Mouse (Mus musculus) heart, embryonic 15.5 days (tissue): ENCODE results near the gene Ppm1n. TPM values are rescaled to one million over a fixed set of nuclear protein-coding genes. Genes with fewer than 3 reads are reported as not detected.

Experiments
- ATAC-seq: fragments of 200-750 bp; cut with Nextera tagmentation; replicated peaks from 2 replicates; pipeline ENCODE4 v1.8.0; 2017; ENCODE audit warnings: low read depth, moderate TSS enrichment; ENCODE audit not compliant: insufficient number of reproducible peaks, insufficient read depth, low FRiP score
- H3K27ac ChIP-seq: fragments of 300-500 bp; sonication (generic); 2 replicates; pipeline ENCODE4 v1.5.1; 2015; ENCODE audit warnings: mild to moderate bottlenecking, inconsistent platforms
- H3K27me3 ChIP-seq: fragments of 300-500 bp; sonication (generic); 2 replicates; pipeline ENCODE4 v1.6.1; 2015; ENCODE audit warnings: inconsistent platforms
- H3K36me3 ChIP-seq: fragments of 300-500 bp; sonication (generic); 2 replicates; pipeline ENCODE4 v1.6.1; 2015; ENCODE audit warnings: mild to moderate bottlenecking, inconsistent platforms
- H3K4me1 ChIP-seq: fragments of 300-500 bp; sonication (generic); replicated peaks from 2 replicates; pipeline ENCODE4 v1.6.1; 2015; ENCODE audit warnings: inconsistent platforms
- H3K4me2 ChIP-seq: fragments of 300-500 bp; sonication (generic); 2 replicates; pipeline ENCODE4 v1.6.1; 2015; ENCODE audit warnings: inconsistent platforms, mild to moderate bottlenecking, moderate library complexity
- H3K4me3 ChIP-seq: fragments of 300-500 bp; sonication (generic); 2 replicates; pipeline ENCODE4 v1.5.1; 2015; ENCODE audit warnings: mild to moderate bottlenecking, inconsistent platforms
- H3K9ac ChIP-seq: fragments of 300-500 bp; sonication (generic); 2 replicates; pipeline ENCODE4 v1.6.1; 2015; ENCODE audit warnings: mild to moderate bottlenecking, inconsistent platforms
- H3K9me3 ChIP-seq: fragments of 300-500 bp; sonication (generic); replicated peaks from 2 replicates; pipeline ENCODE4 v1.6.1; 2016; ENCODE audit warnings: inconsistent platforms
- whole genome bisulfite sequencing: fragments of 180-500 bp; shearing (Covaris S2); methylation state at CpG from one replicate; pipeline ENCODE4 v1.1.7; 2015; ENCODE audit warnings: mixed read lengths; 5-methylcytosine and 5-hydroxymethylcytosine counted together
- polyA plus RNA-seq: library from polyadenylated mRNA; unstranded; fragments of >200 nt; fragmentation: Nextera tagmentation; extraction: Ambion mirVana; gene quantifications from 2 replicates; pipeline ENCODE4 v1.2.1, GENCODE M21; 2015

Ppm1n gene
- polyA plus RNA-seq, 1 experiment from 2014 or later = 0.16 TPM

DNA sequence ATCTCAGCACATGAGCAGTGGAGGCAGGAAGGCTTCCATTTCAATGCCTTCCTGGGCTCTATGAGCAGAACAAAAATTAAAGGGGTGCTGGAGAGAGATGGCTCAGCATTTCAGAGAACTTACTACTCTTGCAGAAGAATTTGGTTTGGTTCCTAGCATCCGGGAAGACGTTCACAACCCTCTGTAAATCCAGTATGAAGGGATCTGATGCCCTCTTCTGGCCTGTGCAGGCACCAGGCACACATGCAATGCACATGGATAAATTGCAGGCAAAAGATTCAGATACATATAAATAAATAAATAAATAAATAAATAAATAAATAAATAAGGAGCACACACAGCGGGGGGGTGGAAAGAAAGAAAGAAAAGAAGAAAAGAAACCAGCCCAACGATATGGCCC, 3.6 kb downstream of the Ppm1n start:
- H3K27ac ChIP-seq = no peak overlapping the region
- no peak for ATAC-seq
- no peaks in the 10 kb centered on the region for H3K9me3 ChIP-seq
- H3K27me3 ChIP-seq = peaks cover 41% of the 10 kb centered on the region
- H3K4me2 ChIP-seq = no peak overlapping the region
- no peaks in the 10 kb centered on the region for H3K36me3 ChIP-seq
- peaks cover 14% of the 10 kb centered on the region for H3K4me1 ChIP-seq
- no peak overlapping the region for H3K9ac ChIP-seq
- H3K4me3 ChIP-seq = no peak overlapping the region
- WGBS = 49% methylated on average over 4 of the region's 4 CpGs

DNA sequence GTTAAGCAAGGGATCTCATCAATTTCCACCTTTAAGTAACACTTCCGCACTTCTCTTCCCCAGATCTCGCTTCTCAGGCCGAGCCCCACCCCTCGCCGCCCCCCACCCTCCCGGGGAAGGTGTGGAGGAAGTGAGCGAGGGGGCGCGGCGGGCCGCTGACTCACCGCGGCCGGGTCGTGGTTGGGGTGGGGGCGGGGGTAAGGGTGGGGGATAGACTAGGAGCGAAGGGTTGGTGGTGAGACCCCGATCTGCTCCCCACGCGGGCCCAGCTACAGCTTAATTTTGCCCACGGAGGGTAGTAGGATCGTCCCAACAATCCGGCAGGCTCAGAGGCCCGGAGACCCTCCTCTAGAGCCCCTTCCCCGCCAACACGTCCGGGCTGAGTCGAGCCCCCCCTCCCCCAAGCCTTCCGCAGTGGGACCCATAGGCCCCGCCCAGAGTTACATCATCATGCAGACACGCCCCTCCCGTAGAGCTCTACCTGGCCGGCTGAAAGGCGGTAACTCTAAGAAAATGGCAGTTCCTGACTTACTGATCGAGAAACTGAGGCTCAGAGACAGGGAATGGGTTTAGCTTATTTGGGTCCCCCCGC, 7.6 kb downstream of the Ppm1n start:
- peak overlapping the region; percentile 95 for H3K4me3 ChIP-seq
- peak overlapping the region; percentile 94 for H3K27ac ChIP-seq
- H3K9me3 ChIP-seq = no peaks in the 10 kb centered on the region
- peak overlapping the region; percentile 93 for H3K4me2 ChIP-seq
- peaks cover 1% of the 10 kb centered on the region; the same call in 1 of the 2 replicates for H3K27me3 ChIP-seq
- ATAC-seq = peak; percentile 45
- H3K9ac ChIP-seq = peak overlapping the region; percentile 94
- H3K4me1 ChIP-seq = peaks cover 34% of the 10 kb centered on the region
- peaks cover 6% of the 10 kb centered on the region; the same call in 1 of the 2 replicates for H3K36me3 ChIP-seq
- WGBS = under 1% methylated on average over 36 of the region's 36 CpGs

DNA sequence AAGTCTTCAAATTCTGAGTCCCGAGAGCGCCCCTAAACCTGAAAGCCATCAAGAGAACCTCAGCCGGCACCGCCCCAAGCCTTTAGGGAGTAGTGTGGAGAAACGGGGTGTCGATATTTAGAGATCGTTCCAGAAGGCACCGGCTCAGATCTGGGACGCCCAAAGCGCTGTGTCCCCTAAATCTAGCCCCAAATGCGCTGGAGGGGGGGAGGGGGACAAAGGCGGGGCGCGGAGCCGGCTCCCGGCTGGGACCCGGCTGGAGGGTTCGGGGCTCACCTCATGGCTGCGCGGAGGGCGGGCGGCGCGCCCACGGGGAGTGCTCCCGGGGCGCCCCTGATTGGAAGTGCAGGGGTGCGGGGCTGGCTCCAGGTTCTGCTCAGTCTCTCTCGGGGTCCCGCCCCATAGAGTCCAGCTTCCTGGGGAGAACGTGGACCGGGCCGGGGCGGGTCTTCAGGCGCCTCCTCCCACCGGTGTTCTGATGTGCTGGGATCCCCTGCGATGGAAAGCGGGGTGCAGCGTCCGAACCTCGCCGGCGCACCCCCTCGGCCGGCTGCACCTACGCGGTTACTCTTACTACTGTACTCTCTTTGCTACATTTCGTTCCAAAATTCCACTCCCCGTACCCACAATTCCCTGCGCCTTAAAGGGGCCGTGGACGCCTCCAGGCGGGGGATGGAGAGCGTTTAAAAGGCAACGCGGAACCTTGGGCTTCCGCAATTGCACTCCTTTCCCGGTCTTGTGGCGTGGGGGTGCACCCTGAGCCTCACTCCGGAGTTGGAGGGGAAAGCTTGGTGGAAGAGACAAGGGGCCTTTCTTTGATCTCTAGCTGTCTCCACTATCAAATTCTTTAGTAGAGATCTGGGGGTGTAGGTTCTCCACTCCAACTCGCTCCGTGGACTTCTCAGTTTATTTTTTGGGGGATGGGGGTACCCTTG, 8.4 kb downstream of the Ppm1n start, which contains the start of gene Vasp:
Vasp (minus strand) TSS at position 580 of the 935 bp plus-strand sequence.
- ATAC-seq = peak; percentile 62
- Histone ChIP-seq H3K4me1 (peaks cover 41% of the 10 kb centered on the region), H3K9me3 (no peaks in the 10 kb centered on the region), H3K27me3 (no peaks in the 10 kb centered on the region), H3K27ac (peak within 1 kb of the TSS; percentile 94), H3K4me3 (peak within 1 kb of the TSS; percentile 95), H3K9ac (peak within 1 kb of the TSS; percentile 94), H3K36me3 (peaks cover 6% of the 10 kb centered on the region; the same call in 1 of the 2 replicates), H3K4me2 (peak within 1 kb of the TSS; percentile 93)
- under 1% methylated on average over 62 of the region's 62 CpGs for WGBS

DNA sequence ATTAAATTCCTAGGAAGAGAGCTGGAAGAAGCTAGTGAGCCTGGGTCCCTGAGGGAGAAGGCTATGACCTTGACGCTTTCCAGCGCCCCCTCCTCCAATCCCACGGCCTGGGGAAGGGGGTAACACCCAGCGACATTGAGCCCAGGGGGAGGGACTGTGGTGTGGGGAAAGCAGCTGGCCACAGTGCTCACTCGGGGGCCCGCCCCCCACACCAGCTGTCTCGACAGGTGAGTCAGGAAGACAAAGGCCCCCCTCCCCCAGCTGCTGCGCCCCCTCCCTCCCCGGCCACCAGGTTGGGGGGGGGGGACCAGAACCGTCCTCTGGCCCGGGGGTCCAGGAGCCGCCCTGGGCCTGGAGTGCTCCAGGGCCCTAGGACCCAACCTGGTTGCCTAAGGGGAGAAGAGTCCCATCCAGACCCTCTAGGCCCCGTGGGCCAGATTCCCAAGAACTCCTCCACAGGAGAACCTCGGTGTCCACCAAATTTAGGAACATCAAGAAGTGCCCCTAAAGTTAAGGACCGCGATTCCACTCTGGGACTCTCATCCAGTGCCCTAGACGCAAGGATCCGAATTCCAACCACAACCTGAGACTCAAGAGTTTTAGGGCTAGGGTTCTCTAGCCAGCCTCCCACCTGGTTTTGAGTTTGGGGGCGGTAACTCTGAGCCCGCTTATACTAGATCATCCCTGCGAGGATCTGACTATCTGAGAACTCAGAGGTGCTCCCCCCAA, 9.2 kb downstream of the Ppm1n start:
- 1% methylated on average over 19 of the region's 21 CpGs for WGBS
- no peaks in the 10 kb centered on the region for H3K27me3 ChIP-seq
- no peak for ATAC-seq
- peak overlapping the region; percentile 95 for H3K4me3 ChIP-seq
- no peaks in the 10 kb centered on the region for H3K9me3 ChIP-seq
- peak overlapping the region; percentile 94 for H3K27ac ChIP-seq
- peaks cover 6% of the 10 kb centered on the region; the same call in 1 of the 2 replicates for H3K36me3 ChIP-seq
- peak overlapping the region; percentile 93 for H3K4me2 ChIP-seq
- peak overlapping the region; percentile 94 for H3K9ac ChIP-seq
- peaks cover 50% of the 10 kb centered on the region for H3K4me1 ChIP-seq

DNA sequence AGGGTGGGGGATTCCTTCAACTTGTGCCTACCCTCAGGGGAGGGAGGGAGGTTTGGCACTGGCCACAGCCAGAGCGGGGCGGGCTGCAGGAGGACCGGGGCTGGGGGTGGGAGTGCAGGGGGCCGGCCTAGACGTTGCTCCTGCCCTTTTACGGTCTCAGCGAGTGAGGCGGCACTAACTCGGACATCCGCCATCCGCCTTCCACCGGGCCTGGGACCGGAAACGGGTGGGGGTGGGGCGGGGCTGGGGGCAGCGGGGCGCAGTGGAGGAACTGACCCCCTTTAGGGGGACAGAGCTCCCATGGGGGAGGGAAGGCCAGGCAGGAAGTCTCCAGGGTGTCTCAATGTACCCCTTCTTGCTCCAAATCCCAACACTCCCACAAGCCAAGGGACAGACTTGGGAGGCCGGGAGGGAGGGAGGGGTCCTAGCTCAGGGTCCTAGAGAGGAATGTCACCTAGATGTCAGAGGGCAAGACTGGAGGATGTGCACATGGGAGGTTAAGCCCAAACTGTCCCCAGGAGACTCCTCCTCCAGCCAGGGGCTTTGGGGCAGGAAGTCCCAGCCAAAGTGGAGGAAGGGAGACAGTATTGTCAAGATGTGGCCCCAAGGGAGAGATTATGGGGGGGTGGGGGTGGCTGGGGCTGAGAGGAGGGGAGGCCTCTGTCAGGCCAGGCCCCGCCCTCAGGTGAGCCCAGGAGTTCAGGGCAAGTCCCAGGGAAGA, 10.0 kb downstream of the Ppm1n start:
- peaks cover 7% of the 10 kb centered on the region for H3K36me3 ChIP-seq
- no peaks in the 10 kb centered on the region for H3K9me3 ChIP-seq
- H3K27ac ChIP-seq = peak overlapping the region; percentile 94
- under 1% methylated on average over 18 of the region's 19 CpGs for WGBS
- H3K4me1 ChIP-seq = peaks cover 58% of the 10 kb centered on the region
- peak overlapping the region; percentile 94 for H3K9ac ChIP-seq
- H3K4me3 ChIP-seq = peak overlapping the region; percentile 95
- ATAC-seq = peak; percentile 69
- H3K27me3 ChIP-seq = no peaks in the 10 kb centered on the region
- peak overlapping the region; percentile 93 for H3K4me2 ChIP-seq

DNA sequence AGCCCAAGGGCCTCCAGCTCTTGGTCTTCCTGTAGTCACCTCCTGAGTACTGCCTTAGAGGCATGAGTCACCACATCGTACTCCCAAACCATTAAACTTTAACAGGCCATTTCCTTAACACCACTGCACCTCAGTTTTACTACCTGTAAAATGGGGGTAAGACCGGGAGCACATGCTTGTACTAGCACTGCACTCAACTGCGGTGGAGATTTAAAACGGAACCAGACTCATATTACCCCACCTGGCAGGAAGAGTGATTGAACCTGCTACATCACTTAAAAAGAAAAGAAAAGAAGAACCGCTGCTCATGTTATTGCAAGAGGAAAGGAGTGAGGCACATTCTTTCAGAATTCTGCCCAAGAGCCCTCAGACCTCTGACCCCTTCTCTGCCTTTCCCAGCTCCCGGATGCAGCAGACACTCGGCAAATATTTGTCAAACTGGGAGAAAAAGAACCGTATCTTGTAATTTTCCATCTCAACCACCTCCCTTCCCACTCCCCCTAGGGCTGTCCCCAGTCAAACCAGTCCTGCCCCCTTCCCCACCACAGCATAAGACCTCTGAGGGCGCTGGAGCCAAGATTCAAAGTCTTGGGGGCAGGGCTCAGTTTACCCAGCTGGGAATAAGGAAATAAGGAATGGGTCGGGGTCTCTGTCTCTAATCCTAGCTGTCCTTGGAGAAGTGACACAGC, 10.7 kb downstream of the Ppm1n start:
- Histone ChIP-seq H3K9ac (peak overlapping the region; percentile 94), H3K9me3 (no peaks in the 10 kb centered on the region), H3K27ac (peak overlapping the region; percentile 94), H3K4me1 (peaks cover 64% of the 10 kb centered on the region), H3K36me3 (peaks cover 15% of the 10 kb centered on the region), H3K4me2 (peak overlapping the region; percentile 93), H3K27me3 (no peaks in the 10 kb centered on the region), H3K4me3 (peak overlapping the region; percentile 95)
- 32% methylated on average over 10 of the region's 10 CpGs for WGBS
- no peak for ATAC-seq

DNA sequence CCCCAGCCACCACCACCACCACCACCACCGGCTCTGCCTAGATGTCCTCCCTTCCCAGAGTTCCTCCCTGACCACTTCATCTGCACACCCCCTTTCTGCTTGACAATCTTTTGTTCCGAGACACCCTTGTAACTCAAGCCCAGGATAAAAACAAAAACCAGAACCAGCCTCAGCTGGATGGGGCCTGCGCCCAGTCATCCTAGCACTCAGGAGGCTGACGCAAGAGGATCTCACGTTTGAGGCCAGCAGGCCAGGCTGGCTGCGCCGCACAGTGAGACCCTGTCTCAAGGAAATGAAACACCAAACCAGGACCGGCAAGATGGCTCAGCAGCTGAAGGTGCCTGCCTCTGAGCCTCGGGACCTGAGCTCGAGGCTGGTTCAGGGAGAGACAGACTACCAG, 12.8 kb downstream of the Ppm1n start:
- Histone ChIP-seq H3K27ac (peak overlapping the region; percentile 94; the same call in 1 of the 2 replicates), H3K36me3 (peaks cover 34% of the 10 kb centered on the region), H3K9ac (peak overlapping the region; percentile 15; the same call in 1 of the 2 replicates), H3K4me1 (peaks cover 59% of the 10 kb centered on the region), H3K4me2 (no peak overlapping the region), H3K27me3 (no peaks in the 10 kb centered on the region), H3K4me3 (no peak overlapping the region), H3K9me3 (no peaks in the 10 kb centered on the region)
- ATAC-seq = no peak
- WGBS = 43% methylated on average over 10 of the region's 10 CpGs

DNA sequence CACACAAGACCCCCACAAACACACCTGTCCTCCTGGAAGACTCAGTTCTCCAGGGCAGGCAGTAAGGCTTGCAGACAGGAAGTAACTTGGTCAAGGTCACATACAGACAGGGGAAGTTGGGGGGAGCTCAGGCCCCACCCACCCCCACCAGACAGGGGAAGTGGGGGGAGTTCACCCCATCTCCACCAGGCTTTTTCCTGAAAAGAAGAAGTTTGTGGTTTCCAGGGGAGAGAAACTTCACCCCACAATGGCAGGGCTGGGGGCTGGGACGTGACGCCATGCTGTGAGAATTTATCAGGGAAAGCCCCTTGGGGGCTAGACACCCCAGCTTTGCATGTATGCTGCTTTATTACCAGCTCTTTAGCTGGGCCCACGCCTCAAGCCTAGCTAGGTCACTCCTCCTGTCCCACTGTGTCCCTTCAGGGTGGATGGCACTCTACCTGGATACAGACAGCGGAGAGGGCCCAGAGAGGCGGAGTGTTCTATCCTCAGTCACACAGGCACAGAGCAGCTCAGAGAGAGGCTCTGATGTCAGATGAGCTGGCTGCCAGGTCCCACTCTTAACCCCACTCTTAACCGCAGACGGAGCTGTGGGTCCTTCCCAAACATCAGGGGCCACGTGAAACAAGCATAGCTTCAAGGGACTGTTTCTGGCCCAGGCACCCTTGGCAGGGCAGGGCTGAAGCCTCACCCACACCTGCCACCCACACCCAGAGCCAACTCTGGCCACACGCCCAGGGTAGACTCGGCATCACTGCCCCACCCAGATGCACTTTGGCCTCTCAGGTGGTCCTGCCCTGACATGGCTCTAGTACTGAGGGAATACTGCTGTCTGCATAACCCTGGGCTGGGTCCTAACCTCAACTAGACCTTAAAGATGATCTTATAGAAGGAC, 13.7 kb downstream of the Ppm1n start:
- Histone ChIP-seq H3K36me3 (peaks cover 41% of the 10 kb centered on the region), H3K9ac (0 out of 2 replicates have a peak overlapping the region, but pooled peaks have one; percentile 15), H3K4me1 (peaks cover 59% of the 10 kb centered on the region), H3K4me3 (no peak overlapping the region), H3K4me2 (peak overlapping the region; percentile 11; the same call in 1 of the 2 replicates), H3K27me3 (no peaks in the 10 kb centered on the region), H3K27ac (peak overlapping the region; percentile 24; the same call in 1 of the 2 replicates), H3K9me3 (no peaks in the 10 kb centered on the region)
- 57% methylated on average over 10 of the region's 10 CpGs for WGBS
- no peak for ATAC-seq

DNA sequence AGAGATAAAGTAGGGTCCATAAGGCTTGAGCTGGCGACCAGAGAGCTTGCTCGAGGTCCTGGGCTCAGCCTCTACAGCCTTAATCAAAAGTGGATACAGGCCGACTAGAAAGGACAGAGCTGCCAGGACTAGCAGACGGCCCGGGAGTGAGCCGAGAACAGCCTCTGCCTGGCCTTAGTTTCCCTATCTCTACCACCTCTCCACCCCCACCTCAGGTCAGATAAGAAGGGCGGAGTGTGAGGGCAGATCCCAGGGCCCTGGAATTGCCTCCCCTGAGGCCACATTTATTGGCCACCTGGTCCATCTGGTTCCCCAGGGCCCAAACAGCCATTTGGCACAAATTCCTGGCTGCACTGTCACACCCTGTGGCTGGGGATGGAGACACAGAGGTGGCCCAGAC, 14.7 kb downstream of the Ppm1n start:
- Histone ChIP-seq H3K36me3 (peaks cover 51% of the 10 kb centered on the region), H3K4me1 (peaks cover 56% of the 10 kb centered on the region), H3K27ac (peak overlapping the region; percentile 2; the same call in 1 of the 2 replicates), H3K9me3 (no peaks in the 10 kb centered on the region), H3K9ac (peak overlapping the region; percentile 2; the same call in 1 of the 2 replicates), H3K27me3 (no peaks in the 10 kb centered on the region), H3K4me3 (no peak overlapping the region), H3K4me2 (no peak overlapping the region)
- no peak for ATAC-seq
- WGBS = 38% methylated on average over 7 of the region's 7 CpGs
